Mouse (Mus musculus) bone marrow macrophage, adult 2 months (primary cell): ENCODE data around the gene Ap5s1.

Experiments
- CTCF ChIP-seq: IDR thresholded peaks from 2 replicates; pipeline ENCODE4 v1.5.1; 2012; ENCODE audit warnings: low read depth, mild to moderate bottlenecking, low read length, moderate library complexity
- POLR2A ChIP-seq: IDR thresholded peaks from 2 replicates; pipeline ENCODE4 v1.6.1; 2012; ENCODE audit warnings: mild to moderate bottlenecking, low read depth, low read length, borderline replicate concordance

GRCm38 (mm10) chr2:131159938-131160581, 46.8 kb upstream of the Ap5s1 start, which contains the start of gene 1700037H04Rik:
- no peak for TF ChIP-seq CTCF
- no peak for TF ChIP-seq POLR2A
